Mouse (Mus musculus): ENCODE results near the gene Ccdc86.
A peak's percentile ranks its signal among the peaks of the same experiment; 100 is the strongest.

The Ccdc86 gene

GRCm38 (mm10) chr19:10949558-10949957, 492 bp upstream of the Ccdc86 start:
- no peak for DNase-seq (ENCODE audit: low spot score)

GRCm38 (mm10) chr19:10948416-10948815, 650 bp downstream of the Ccdc86 start:
- peak; percentile 29 for DNase-seq (ENCODE audit: low spot score)

GRCm38 (mm10) chr19:10947219-10947618, 1.8 kb downstream of the Ccdc86 start:
- no peak for DNase-seq (ENCODE audit: low spot score)

- no peak for DNase-seq (ENCODE audit: low spot score)
Observed at GRCm38 (mm10) chr19:10946506-10946905, 2.6 kb downstream of the Ccdc86 start.

GRCm38 (mm10) chr19:10943955-10944354, 5.1 kb downstream of the Ccdc86 start:
- DNase-seq (ENCODE audit: low spot score), result no peak

- no peak for DNase-seq (ENCODE audit: low spot score)
Observed at GRCm38 (mm10) chr19:10940801-10941457, 8.1 kb downstream of the Ccdc86 start.

- no peak for DNase-seq (ENCODE audit: low spot score)
Observed at GRCm38 (mm10) chr19:10940097-10940800, 8.8 kb downstream of the Ccdc86 start.

- DNase-seq (ENCODE audit: low spot score), result no peak
Observed at GRCm38 (mm10) chr19:10938771-10939170, 10.3 kb downstream of the Ccdc86 start.

GRCm38 (mm10) chr19:10937110-10937563, 11.9 kb downstream of the Ccdc86 start, which contains the start of gene Ptgdr2:
TSS of gene Ptgdr2 (plus strand) at chr19:10937160.
- DNase-seq (ENCODE audit: low spot score), result no peak

- DNase-seq (ENCODE audit: low spot score), result no peak
Observed at GRCm38 (mm10) chr19:10936077-10936476, 13.0 kb downstream of the Ccdc86 start.

GRCm38 (mm10) chr19:10935029-10935428, 14.0 kb downstream of the Ccdc86 start:
- DNase-seq (ENCODE audit: low spot score), result no peak

GRCm38 (mm10) chr19:10930641-10931040, 18.4 kb downstream of the Ccdc86 start:
- no peak for DNase-seq (ENCODE audit: low spot score)

GRCm38 (mm10) chr19:10926666-10927065, 22.4 kb downstream of the Ccdc86 start:
- DNase-seq (ENCODE audit: low spot score), result peak; percentile 26

- DNase-seq (ENCODE audit: low spot score), result peak; percentile 30
Observed at GRCm38 (mm10) chr19:10926123-10926621, 22.9 kb downstream of the Ccdc86 start.

GRCm38 (mm10) chr19:10924220-10924619, 24.8 kb downstream of the Ccdc86 start:
- DNase-seq (ENCODE audit: low spot score), result peak; percentile 37

GRCm38 (mm10) chr19:10921058-10921457, 28.0 kb downstream of the Ccdc86 start:
- no peak for DNase-seq (ENCODE audit: low spot score)

- DNase-seq (ENCODE audit: low spot score), result no peak
Observed at GRCm38 (mm10) chr19:10920532-10920931, 28.5 kb downstream of the Ccdc86 start, which contains the start of gene Zp1. TSS of gene Zp1 (minus strand) at chr19:10920632.

- no peak for DNase-seq (ENCODE audit: low spot score)
Observed at GRCm38 (mm10) chr19:10918321-10918991, 30.6 kb downstream of the Ccdc86 start.

GRCm38 (mm10) chr19:10916506-10916905, 32.6 kb downstream of the Ccdc86 start:
- no peak for DNase-seq (ENCODE audit: low spot score)

- no peak for DNase-seq (ENCODE audit: low spot score)
Observed at GRCm38 (mm10) chr19:10914870-10915269, 34.2 kb downstream of the Ccdc86 start.

- no peak for DNase-seq (ENCODE audit: low spot score)
Observed at GRCm38 (mm10) chr19:10914291-10914690, 34.8 kb downstream of the Ccdc86 start.

- no peak for DNase-seq (ENCODE audit: low spot score)
Observed at GRCm38 (mm10) chr19:10909087-10909721, 39.9 kb downstream of the Ccdc86 start.

All from MN1 (cell line).